Mouse (Mus musculus) embryonic facial prominence, embryonic 10.5 days (tissue): ENCODE results near the gene A930002H24Rik. TPM values are rescaled to one million over a fixed set of nuclear protein-coding genes. Genes with fewer than 3 reads are reported as not detected.
"Not testable (repeated sequence)": the region's sequence is repeated elsewhere in the genome, so short reads cannot be mapped to it uniquely, and the experiment has no call there.

Source experiments
- DNase-seq: peaks from one replicate; pipeline ENCODE4 v3.0.0-alpha.2; 2017; ENCODE audit warnings: low spot score
- H3K27ac ChIP-seq: fragments of 300-500 bp; sonication (generic); replicated peaks from 2 replicates; pipeline ENCODE4 v1.5.1; 2016; ENCODE audit warnings: mild to moderate bottlenecking
- H3K27me3 ChIP-seq: fragments of 300-500 bp; sonication (generic); replicated peaks from 2 replicates; pipeline ENCODE4 v1.6.1; 2016; ENCODE audit warnings: low read depth, mild to moderate bottlenecking; ENCODE audit not compliant: poor library complexity, severe bottlenecking
- H3K36me3 ChIP-seq: fragments of 300-500 bp; sonication (generic); replicated peaks from 2 replicates; pipeline ENCODE4 v1.6.1; 2016; ENCODE audit warnings: mild to moderate bottlenecking, moderate library complexity
- H3K4me1 ChIP-seq: fragments of 300-500 bp; sonication (generic); 2 replicates; pipeline ENCODE4 v1.6.1; 2016
- H3K4me3 ChIP-seq: fragments of 300-500 bp; sonication (generic); 2 replicates; pipeline ENCODE4 v1.5.1; 2016; ENCODE audit warnings: mild to moderate bottlenecking, moderate library complexity
- H3K9me3 ChIP-seq: fragments of 300-500 bp; sonication (generic); 2 replicates; pipeline ENCODE4 v1.6.1; 2016; ENCODE audit warnings: mild to moderate bottlenecking
- WGBS: fragments of 180-500 bp; shearing (Covaris S2); methylation state at CpG from one replicate; pipeline ENCODE4 v1.1.7; 2016; 5-methylcytosine and 5-hydroxymethylcytosine counted together
- polyA plus RNA-seq: library from polyadenylated mRNA; unstranded; fragments of >200 nt; fragmentation: Nextera tagmentation; extraction: Ambion mirVana; gene quantifications from 2 replicates; pipeline ENCODE4 v1.2.1, GENCODE M21; 2016

Gene A930002H24Rik
- polyA plus RNA-seq, 1 experiment from 2014 or later = 2.5 TPM

DNA sequence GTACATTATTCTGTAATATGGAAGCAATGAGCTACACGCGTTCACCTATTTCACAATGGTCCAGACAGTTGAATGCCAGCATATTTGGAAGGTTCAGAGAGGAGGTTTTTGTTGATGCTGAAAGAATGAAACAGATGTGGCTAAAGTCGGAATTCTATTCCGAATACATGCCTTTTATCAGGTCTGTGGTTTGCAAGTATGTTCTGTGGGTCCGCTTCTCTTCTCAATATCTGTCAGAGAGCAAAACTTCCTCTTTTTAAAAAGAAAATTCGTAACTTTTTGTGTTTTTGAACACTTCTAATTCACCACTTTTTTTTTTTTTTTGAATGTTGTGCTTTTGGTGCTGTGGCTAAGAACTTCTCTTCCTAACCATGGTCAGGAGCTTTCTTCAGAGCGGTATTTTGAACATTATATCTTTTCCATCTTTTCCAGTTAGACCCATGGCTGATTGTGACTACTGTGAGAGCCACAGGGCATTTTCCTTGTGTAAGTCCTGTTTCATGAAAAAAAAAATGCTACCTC lies 6.5 kb downstream of the A930002H24Rik start:
- 91% methylated on average over 7 of the region's 7 CpGs for WGBS
- no peaks in the 10 kb centered on the region for H3K4me1 ChIP-seq

GRCm38 (mm10) chr17:63850016-63850415 lies 13.6 kb downstream of the A930002H24Rik start:
- no peaks in the 10 kb centered on the region for H3K27me3 ChIP-seq
- H3K36me3 ChIP-seq = no peaks in the 10 kb centered on the region
- H3K4me1 ChIP-seq = peaks cover 11% of the 10 kb centered on the region
- WGBS = 90% methylated on average over 9 of the region's 9 CpGs
- peak overlapping the region; percentile 93 for H3K27ac ChIP-seq
- H3K9me3 ChIP-seq = no peaks in the 10 kb centered on the region
- peak overlapping the region; percentile 77; the same call in 1 of the 2 replicates for H3K4me3 ChIP-seq
- no peak for DNase-seq

More for the DNA sequence above, 6.5 kb downstream of the A930002H24Rik start:
- no peak for DNase-seq
- Histone ChIP-seq H3K27me3 (no peaks in the 10 kb centered on the region), H3K9me3 (no peaks in the 10 kb centered on the region), H3K27ac (no peak overlapping the region), H3K4me3 (no peak overlapping the region), H3K36me3 (no peaks in the 10 kb centered on the region)

DNA sequence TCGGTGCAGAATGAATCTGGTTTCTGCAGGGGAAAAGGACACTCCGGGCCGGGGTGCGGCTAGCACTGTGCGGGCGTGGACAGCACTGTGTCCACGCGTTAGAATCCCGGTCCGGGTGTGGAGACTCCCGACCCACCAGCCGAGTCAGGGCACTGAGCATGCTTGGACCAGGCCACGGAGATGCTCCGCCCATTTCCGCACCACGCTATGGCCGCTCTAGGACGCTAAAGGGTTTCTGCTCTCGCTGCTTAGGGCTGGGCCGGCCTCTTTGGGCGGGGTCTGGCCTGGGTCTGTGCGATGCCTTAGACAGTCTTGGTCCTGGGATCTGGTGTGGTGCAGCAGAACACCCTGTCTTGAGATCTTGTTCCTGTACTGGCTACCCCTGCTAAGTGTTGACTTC lies 14.0 kb downstream of the A930002H24Rik start:
- H3K27me3 ChIP-seq = no peaks in the 10 kb centered on the region
- H3K4me3 ChIP-seq = peak overlapping the region; percentile 77
- WGBS = under 1% methylated on average over 22 of the region's 22 CpGs
- DNase-seq = peak; percentile 91
- no peaks in the 10 kb centered on the region for H3K9me3 ChIP-seq
- H3K4me1 ChIP-seq = peaks cover 11% of the 10 kb centered on the region
- no peaks in the 10 kb centered on the region for H3K36me3 ChIP-seq
- H3K27ac ChIP-seq = peak overlapping the region; percentile 93

- Histone ChIP-seq H3K27ac (peak overlapping the region; percentile 93), H3K4me1 (peaks cover 11% of the 10 kb centered on the region), H3K9me3 (no peaks in the 10 kb centered on the region), H3K4me3 (peak overlapping the region; percentile 77), H3K27me3 (no peaks in the 10 kb centered on the region), H3K36me3 (no peaks in the 10 kb centered on the region)
- no peak for DNase-seq
- WGBS = 8% methylated on average over 6 of the region's 6 CpGs
These were observed 14.4 kb downstream of the A930002H24Rik start for GRCm38 (mm10) chr17:63849151-63849550.

DNA sequence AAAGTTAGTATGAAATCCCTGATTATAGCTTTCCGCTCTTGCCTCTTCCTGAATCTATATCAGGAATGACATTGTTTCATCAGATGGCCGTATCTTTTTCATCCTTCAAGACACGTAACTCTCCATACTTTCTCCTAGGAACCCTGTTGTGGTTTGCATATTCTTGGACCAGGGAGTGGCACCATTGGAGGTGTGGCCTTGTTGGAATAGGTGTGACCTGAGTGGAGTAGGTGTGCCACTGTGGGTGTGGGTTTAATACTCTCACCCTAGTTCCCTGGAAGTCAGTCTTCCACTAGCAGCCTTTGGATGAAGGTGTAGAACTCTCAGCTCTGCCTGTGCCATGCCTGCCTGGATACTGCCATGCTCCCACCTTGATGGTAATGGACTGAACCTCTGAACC lies 17.8 kb downstream of the A930002H24Rik start:
- H3K4me3 ChIP-seq, H3K27me3 ChIP-seq, H3K36me3 ChIP-seq, DNase-seq, H3K27ac ChIP-seq, H3K9me3 ChIP-seq: not testable (repeated sequence)
- H3K4me1 ChIP-seq = peaks cover 11% of the 10 kb centered on the region
- WGBS = 92% methylated on average over 3 of the region's 3 CpGs

- Histone ChIP-seq H3K27me3 (no peaks in the 10 kb centered on the region), H3K27ac (no peak overlapping the region), H3K4me1 (peaks cover 9% of the 10 kb centered on the region), H3K36me3 (no peaks in the 10 kb centered on the region), H3K9me3 (0 out of 2 replicates have a peak, but pooled peaks cover under 1% of the 10 kb centered on the region), H3K4me3 (no peak overlapping the region)
- DNase-seq = no peak
- WGBS = 89% methylated on average over 5 of the region's 5 CpGs
These were observed 18.7 kb downstream of the A930002H24Rik start for GRCm38 (mm10) chr17:63844936-63845335.

DNA sequence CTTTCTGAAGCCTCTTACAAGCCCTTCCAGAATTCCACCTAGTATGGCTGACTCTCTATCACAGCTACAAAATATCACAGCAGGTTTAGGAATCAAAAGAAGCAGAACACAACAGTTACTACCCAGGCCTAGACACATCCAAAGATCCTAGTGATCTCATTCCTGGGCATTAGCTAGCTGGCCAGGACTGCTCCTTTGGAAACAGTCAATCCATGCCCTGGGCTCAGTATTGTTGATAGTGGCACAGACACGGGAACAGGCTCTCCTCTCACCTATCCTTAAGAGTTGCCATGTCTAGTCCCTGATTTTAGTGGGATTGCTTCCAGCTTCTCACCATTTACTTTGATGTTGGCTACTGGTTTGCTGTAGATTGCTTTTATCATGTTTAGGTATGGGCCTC lies 21.4 kb downstream of the A930002H24Rik start:
- no peak overlapping the region for H3K27ac ChIP-seq
- H3K4me3 ChIP-seq = no peak overlapping the region
- H3K9me3 ChIP-seq = 0 out of 2 replicates have a peak, but pooled peaks cover 4% of the 10 kb centered on the region
- no peaks in the 10 kb centered on the region for H3K4me1 ChIP-seq
- no peaks in the 10 kb centered on the region for H3K27me3 ChIP-seq
- DNase-seq = no peak
- 79% methylated on average over 1 of the region's 1 CpGs for WGBS
- H3K36me3 ChIP-seq = no peaks in the 10 kb centered on the region

DNA sequence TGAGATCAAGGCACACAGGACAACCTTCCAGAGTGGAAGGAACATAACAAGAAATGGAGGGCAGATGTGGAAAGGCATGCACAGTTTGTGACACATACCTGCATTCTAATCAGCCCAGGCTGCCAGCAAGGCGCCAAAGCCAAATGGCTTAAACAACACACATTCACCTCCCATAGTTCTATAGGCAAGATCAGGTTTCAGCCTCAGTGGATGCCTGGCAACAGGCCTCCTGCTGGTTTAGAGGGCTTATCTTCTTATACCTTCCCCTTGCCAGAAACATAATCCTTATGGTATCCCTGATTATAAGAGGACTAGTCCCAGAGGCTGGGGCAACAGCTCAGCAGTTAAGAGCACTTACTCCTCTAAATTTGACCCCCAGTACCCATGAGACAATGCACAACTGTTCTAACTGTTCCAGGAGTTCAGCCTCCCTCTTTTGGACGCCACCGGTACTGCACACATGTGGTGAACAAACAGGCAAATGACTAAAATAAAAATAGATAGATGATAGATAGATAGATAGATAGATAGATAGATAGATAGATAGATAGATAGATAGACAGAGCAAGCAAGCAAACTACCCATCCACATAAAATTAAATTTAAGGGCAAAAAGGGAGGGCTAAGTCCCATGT lies 23.8 kb downstream of the A930002H24Rik start:
- no peak for DNase-seq
- no peak overlapping the region for H3K4me3 ChIP-seq
- 0 out of 2 replicates have a peak, but pooled peaks cover 4% of the 10 kb centered on the region for H3K9me3 ChIP-seq
- H3K27me3 ChIP-seq = no peaks in the 10 kb centered on the region
- H3K36me3 ChIP-seq = no peaks in the 10 kb centered on the region
- H3K4me1 ChIP-seq = no peaks in the 10 kb centered on the region
- no peak overlapping the region for H3K27ac ChIP-seq
- WGBS = 89% methylated on average over 3 of the region's 3 CpGs

GRCm38 (mm10) chr17:63838144-63838543 lies 25.4 kb downstream of the A930002H24Rik start:
- Histone ChIP-seq H3K4me3 (no peak overlapping the region), H3K4me1 (no peaks in the 10 kb centered on the region), H3K9me3 (0 out of 2 replicates have a peak, but pooled peaks cover 4% of the 10 kb centered on the region), H3K27me3 (no peaks in the 10 kb centered on the region), H3K27ac (no peak overlapping the region), H3K36me3 (no peaks in the 10 kb centered on the region)
- 94% methylated on average over 8 of the region's 8 CpGs for WGBS
- no peak for DNase-seq

- no peaks in the 10 kb centered on the region for H3K27me3 ChIP-seq
- 88% methylated on average over 8 of the region's 8 CpGs for WGBS
- no peak for DNase-seq
These were observed 26.9 kb downstream of the A930002H24Rik start for GRCm38 (mm10) chr17:63836641-63837040.

DNA sequence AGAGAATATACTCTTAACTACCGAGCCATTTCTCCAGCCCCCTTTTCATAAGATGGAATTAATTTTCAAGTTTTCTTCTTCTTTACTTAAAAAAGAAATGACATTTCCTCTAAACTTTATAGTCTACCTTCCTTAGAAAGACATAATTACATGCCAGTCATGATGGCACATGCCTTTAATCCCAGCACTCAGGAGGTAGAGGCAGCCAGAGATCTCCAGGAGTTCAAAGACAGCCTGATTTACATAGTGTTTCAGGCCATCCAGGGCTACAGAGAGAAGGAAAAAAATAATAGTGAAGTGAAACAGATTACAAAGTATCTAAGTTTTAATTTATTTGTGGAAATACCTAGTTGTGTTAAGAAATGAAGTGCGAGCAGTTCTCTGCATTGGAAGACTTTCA lies 27.4 kb downstream of the A930002H24Rik start:
- no peaks in the 10 kb centered on the region for H3K27me3 ChIP-seq
- 94% methylated on average over 2 of the region's 2 CpGs for WGBS
- H3K4me1 ChIP-seq = no peaks in the 10 kb centered on the region
- DNase-seq = no peak
- H3K27ac ChIP-seq = no peak overlapping the region
- H3K9me3 ChIP-seq = 0 out of 2 replicates have a peak, but pooled peaks cover 4% of the 10 kb centered on the region
- H3K4me3 ChIP-seq = no peak overlapping the region
- no peaks in the 10 kb centered on the region for H3K36me3 ChIP-seq

More at GRCm38 (mm10) chr17:63836641-63837040, 26.9 kb downstream of the A930002H24Rik start:
- H3K4me3 ChIP-seq = no peak overlapping the region
- H3K27ac ChIP-seq = no peak overlapping the region
- H3K36me3 ChIP-seq = no peaks in the 10 kb centered on the region
- no peaks in the 10 kb centered on the region for H3K4me1 ChIP-seq
- H3K9me3 ChIP-seq = 0 out of 2 replicates have a peak, but pooled peaks cover 4% of the 10 kb centered on the region

DNA sequence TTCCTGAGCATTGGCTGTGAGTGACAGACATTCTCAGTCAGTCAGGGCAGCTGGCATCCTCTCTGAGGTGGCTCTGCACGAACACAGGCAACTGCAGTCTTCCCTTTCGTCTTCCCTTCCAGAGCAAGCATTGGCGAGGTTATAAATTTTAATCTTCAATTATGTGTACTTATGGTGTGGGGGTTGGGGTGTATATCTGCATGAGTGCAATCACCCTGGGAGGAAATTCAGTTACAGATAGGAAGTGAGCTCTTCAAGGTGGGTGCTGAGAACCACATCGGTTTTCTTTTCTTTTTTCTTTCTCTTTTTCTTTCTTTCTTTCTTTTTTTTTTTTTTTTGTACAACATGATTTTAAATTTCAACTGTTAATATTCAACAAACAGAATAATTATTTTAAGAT lies 32.0 kb downstream of the A930002H24Rik start:
- H3K27ac ChIP-seq = no peak overlapping the region
- no peak for DNase-seq
- no peaks in the 10 kb centered on the region for H3K36me3 ChIP-seq
- WGBS = 83% methylated on average over 4 of the region's 4 CpGs
- H3K4me3 ChIP-seq = no peak overlapping the region
- H3K27me3 ChIP-seq = no peaks in the 10 kb centered on the region
- no peaks in the 10 kb centered on the region for H3K9me3 ChIP-seq
- H3K4me1 ChIP-seq = no peaks in the 10 kb centered on the region
